Mouse (Mus musculus) kidney, adult 9 months (tissue): ENCODE measurements around the gene Uox.

ENCODE experiments used
- DNase-seq: peaks from one replicate; pipeline ENCODE4 v3.0.0; 2022

Gene Uox

GRCm38 (mm10) chr3:146586616-146587015 lies 16.4 kb downstream of the Uox start:
- DNase-seq = no peak

GRCm38 (mm10) chr3:146589523-146589922 lies 19.3 kb downstream of the Uox start:
- no peak for DNase-seq

GRCm38 (mm10) chr3:146591159-146591558 lies 20.9 kb downstream of the Uox start:
- no peak for DNase-seq

- no peak for DNase-seq
These were observed 21.4 kb downstream of the Uox start for GRCm38 (mm10) chr3:146591601-146592000.

- no peak for DNase-seq
These were observed 25.2 kb downstream of the Uox start for GRCm38 (mm10) chr3:146595440-146595839.

GRCm38 (mm10) chr3:146596387-146596786 lies 26.2 kb downstream of the Uox start:
- DNase-seq = no peak

GRCm38 (mm10) chr3:146596864-146597263 lies 26.6 kb downstream of the Uox start:
- DNase-seq = no peak

GRCm38 (mm10) chr3:146598411-146598810 lies 28.2 kb downstream of the Uox start:
- no peak for DNase-seq

GRCm38 (mm10) chr3:146599198-146599900 lies 29.1 kb downstream of the Uox start:
- DNase-seq = no peak

- DNase-seq = no peak
These were observed 31.0 kb downstream of the Uox start for GRCm38 (mm10) chr3:146601205-146601604.

- DNase-seq = no peak
These were observed 32.3 kb downstream of the Uox start for GRCm38 (mm10) chr3:146602531-146602930.

GRCm38 (mm10) chr3:146604647-146605046 lies 34.4 kb downstream of the Uox start:
- no peak for DNase-seq

GRCm38 (mm10) chr3:146607368-146607767 lies 37.1 kb downstream of the Uox start:
- DNase-seq = no peak

GRCm38 (mm10) chr3:146610322-146610721 lies 40.1 kb downstream of the Uox start:
- no peak for DNase-seq

GRCm38 (mm10) chr3:146611261-146611660 lies 41.0 kb downstream of the Uox start:
- DNase-seq = no peak

- DNase-seq = no peak
These were observed 41.6 kb downstream of the Uox start for GRCm38 (mm10) chr3:146611821-146612220.

GRCm38 (mm10) chr3:146615496-146615895 lies 45.3 kb downstream of the Uox start, which contains the start of gene Dnase2b:
Gene Dnase2b, minus strand, starts transcription at chr3:146615596.
- DNase-seq = no peak

- no peak for DNase-seq
These were observed 46.5 kb downstream of the Uox start for GRCm38 (mm10) chr3:146616533-146617283.

GRCm38 (mm10) chr3:146617946-146618345 lies 47.7 kb downstream of the Uox start:
- DNase-seq = no peak

GRCm38 (mm10) chr3:146618357-146618756 lies 48.1 kb downstream of the Uox start:
- DNase-seq = no peak

- DNase-seq = no peak
These were observed 49.9 kb downstream of the Uox start for GRCm38 (mm10) chr3:146620101-146620500.

GRCm38 (mm10) chr3:146620555-146621249 lies 50.5 kb downstream of the Uox start:
- no peak for DNase-seq

- no peak for DNase-seq
These were observed 51.7 kb downstream of the Uox start for GRCm38 (mm10) chr3:146621966-146622365.

GRCm38 (mm10) chr3:146625766-146626165 lies 55.5 kb downstream of the Uox start:
- no peak for DNase-seq
